Mouse (Mus musculus) embryo, embryonic 10 days (tissue): Measurements from ENCODE around the gene 1700113H08Rik.

Experiments used
- DNase-seq: peaks from one replicate; pipeline ENCODE4 v3.0.0-alpha.2; 2015; ENCODE audit warnings: low spot score

1700113H08Rik gene

GRCm38 (mm10) chr10:87059447-87059846 is 1.6 kb downstream of the 1700113H08Rik start:
- no peak for DNase-seq

DNA sequence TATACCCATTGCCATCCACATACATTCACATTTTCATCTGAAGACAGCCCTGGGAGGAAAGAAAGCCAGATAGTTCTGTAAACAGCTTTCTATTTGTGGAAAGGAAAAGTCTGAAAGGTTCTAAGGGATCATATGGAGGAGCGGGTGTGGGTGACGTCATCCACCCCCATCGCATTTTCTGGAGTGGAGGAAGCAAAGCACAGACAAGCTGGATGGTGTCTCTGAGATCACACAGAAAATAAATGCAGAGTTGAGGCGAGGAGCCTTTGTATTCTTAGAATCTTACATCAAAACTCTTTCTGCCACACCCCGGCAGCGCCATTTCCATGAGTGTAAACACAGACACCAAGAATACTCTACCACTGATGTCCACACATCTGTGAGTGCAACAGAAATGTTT is 26.4 kb downstream of the 1700113H08Rik start:
- DNase-seq, result no peak

DNA sequence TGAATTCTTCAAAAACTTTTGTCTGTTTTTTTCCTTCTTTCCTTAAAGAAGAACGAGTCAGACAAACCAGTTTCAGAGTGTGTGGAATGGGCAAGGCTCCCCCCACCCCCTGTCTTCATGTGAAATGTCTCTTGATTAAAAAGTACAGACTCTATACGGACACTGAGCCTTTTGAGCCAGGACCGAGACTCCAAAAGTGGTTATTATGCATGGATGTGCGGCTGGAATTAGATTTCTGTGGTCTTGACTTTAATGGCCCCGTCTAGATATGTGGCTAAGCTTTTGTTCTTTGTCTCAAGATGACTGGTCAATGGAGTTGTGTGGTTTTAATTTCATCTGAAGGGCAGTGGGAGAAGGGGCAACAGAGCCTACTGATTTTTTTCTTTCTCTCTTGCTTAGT is 29.8 kb downstream of the 1700113H08Rik start:
- no peak for DNase-seq

DNA sequence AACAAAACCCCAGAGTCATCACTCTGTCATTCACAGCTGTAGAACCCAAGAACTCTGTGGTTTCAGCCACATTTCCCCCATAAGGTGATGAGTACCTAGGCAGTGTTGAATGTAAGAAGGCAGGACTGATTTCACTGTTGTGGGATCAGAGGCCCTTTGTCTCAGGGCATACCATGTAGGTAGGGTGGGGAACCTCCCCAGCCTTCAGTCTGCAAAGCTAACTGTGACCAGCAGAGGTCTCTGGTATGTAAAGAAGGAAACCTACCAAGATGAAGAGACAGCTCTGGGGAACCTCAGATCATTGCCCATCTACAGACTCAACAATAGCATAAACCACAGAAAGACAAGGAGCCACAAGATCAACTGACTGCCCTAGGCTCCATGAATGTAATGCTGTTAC is 36.4 kb downstream of the 1700113H08Rik start:
- DNase-seq, result peak; percentile 62

DNA sequence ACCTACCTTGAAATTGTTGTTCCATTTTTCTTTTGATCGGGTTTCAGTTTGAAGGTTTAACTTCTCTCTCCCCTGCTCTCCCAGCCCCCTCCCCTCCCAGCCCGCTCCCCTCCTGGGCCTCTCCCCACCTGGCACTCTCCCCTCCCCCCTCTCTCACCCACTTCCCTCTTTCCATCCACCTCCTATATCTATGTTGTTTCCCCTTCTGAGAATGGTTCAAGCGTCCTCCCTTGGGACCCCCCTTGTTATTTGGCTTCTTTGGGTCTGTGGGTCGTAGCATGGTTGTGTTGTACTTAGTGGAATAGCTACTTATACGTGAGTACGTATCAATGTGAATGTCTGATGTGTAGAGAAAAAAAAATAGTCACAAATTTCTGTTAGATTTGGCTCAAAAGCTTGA is 40.9 kb downstream of the 1700113H08Rik start:
- no peak for DNase-seq

- DNase-seq, result no peak
Observed at GRCm38 (mm10) chr10:87100668-87101067, 42.8 kb downstream of the 1700113H08Rik start.

GRCm38 (mm10) chr10:87101265-87101950 is 43.6 kb downstream of the 1700113H08Rik start:
- DNase-seq, result peak; percentile 83

DNA sequence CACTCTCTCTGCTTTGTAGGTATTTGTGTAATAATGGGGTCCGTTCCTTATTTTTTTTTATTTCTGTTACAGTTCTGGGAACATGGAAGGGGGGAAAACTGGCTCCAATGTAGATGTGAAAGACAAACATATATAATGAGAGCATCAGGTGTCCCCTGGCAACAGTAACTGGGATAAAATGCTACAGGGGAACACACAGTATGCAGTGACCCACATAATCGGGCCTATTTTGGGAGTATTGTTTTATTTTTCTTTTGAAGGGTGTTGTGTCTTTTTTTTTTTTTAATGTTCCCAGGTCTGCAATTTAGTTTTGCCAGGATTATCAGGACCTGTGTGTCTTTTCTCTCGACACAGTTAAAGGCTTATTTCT is 44.1 kb downstream of the 1700113H08Rik start:
- DNase-seq, result no peak

DNA sequence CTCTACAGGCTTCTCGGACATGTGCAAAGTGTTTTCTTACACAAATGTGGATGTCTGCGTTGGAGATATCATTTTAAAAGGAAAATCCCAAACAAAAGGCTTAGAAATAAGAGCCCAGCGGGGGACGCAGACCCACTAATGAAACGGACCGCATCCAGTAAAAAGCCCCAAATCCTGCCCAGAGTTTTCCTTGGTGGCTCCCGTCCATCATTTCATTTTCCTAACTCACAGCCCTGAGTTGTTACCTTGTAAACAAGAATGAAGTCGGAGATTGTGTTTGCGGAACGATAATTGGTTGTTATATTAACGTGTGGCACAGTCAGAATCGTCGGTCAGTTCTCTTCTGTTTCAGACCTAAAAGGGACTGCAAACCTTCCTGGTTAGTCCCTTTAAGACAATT is 44.6 kb downstream of the 1700113H08Rik start:
- DNase-seq, result no peak

GRCm38 (mm10) chr10:87103286-87103685 is 45.4 kb downstream of the 1700113H08Rik start:
- DNase-seq, result no peak

- DNase-seq, result no peak
Observed at GRCm38 (mm10) chr10:87107565-87108297, 49.9 kb downstream of the 1700113H08Rik start.

DNA sequence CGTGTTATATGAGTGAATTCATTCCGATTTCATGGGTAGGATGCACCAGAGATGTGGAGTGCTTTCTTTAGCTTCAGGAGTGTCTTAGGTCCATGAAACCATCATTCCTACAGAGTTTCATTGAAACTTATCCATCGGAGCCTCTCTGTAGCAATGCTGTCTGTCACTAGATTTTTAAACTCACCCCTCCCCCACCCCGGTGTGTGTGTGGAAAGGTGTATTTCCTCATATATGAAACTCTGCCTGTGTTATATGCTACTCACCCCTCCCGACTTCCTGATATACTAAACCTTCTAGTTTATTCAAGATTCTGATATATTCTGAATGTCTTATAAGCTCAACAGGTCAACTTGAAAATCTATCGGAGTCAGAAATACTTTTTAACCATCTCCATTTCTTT is 50.5 kb downstream of the 1700113H08Rik start:
- no peak for DNase-seq

DNA sequence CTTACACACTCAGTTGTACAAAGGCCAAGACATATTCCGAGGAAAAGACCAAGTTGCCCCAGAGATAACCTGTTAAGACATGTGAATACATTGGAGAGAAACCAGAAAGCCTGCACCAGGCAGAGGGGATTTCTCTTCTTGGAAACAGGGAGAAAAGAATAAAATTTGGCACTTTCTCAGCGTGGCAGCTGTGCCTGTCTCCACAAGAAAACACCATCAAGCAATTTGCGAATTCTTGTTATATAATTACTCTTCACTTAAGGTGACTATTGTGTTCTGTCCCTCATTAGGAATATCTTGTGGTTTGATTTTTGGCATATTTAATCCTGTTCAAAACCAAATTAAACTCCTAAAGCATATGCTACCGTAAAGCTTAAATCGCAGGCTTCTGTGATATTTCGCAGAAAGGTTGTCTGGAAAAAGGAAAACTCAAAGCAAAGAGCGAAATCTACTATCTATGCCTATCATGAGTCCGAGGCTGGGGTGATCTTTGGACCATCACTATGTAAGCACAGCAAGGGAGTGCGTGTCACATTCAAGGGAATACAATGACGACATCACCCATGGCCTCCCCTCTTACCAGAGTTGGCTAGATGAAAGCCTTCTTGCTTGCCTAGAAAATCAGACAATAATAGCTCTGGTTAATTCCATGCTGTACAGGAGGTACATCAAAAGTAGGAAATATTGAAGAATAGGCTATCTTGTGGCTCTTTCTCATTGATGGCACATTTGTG is 51.4 kb downstream of the 1700113H08Rik start:
- DNase-seq, result no peak

- no peak for DNase-seq
Observed at GRCm38 (mm10) chr10:87110909-87111308, 53.1 kb downstream of the 1700113H08Rik start.

DNA sequence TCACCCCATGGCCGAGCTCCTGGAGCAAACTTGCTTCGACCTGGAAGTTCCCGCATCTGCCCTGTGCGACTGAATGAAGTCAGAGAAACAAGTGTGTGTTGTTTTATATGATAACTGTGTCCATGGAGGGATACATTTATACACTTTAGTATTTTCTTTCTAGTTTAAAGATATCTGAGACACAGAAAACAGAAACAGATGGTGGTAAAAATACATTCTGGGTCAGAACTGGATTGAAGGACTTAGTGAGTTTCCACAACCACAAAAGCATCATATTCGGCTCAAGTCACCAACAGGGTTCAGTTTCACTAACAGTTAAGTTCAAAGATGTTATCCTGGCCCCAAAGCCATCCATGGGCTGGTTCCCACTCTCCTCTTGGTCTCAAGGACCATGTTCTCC is 67.2 kb downstream of the 1700113H08Rik start:
- no peak for DNase-seq

DNA sequence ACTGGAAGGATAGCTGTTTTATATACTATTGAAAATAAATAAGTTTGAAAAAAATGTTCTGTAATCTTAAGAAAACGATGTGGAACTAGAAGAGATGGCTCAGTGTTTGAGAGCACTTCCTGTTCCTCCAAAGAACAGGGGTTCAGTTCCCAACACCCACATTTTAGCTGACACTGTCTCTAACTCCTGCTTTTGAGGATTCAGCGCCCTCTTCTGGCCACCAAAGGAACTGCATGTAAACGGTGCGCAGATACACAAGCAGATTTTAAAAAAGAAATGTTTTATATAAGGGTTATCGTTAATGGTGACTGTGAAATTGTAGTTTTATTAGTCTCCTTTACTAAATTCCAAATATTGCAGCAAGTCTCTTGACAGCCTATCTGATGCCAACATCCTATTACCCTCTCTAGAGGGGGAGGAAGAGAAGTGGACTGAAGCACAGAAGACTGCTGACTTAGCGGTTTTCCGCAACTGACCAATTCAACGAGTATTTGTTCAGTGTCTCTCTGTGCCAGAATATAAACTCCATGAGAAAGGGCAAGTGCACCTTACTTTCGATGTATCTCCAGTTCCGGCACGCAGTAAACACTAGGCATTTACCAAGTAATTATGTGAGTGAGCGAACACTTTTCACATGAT is 68.5 kb downstream of the 1700113H08Rik start:
- no peak for DNase-seq

- DNase-seq, result no peak
Observed at GRCm38 (mm10) chr10:87151050-87151449, 93.2 kb downstream of the 1700113H08Rik start.

- no peak for DNase-seq
Observed at GRCm38 (mm10) chr10:87153731-87154505, 96.1 kb downstream of the 1700113H08Rik start.

DNA sequence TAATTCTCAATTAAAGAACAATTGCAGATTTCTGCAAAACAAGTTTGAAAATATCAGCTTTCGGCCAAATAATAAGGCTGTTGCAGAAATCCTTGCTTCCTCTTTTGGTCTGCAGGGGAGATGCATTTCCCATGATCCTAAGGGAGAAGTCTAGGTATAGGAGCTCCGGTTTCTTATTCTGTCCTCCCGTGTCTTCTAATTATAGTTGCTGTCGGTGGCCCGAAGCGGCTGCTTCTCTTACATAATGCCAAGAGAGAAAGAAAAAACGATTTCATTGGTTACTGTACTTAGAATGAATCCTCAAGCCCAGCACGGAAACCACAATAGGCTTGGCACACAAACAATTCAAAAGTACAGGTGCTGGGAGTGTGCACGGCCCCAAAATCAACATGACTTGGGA is 101.9 kb downstream of the 1700113H08Rik start:
- DNase-seq, result no peak

GRCm38 (mm10) chr10:87196123-87196756 is 138.4 kb downstream of the 1700113H08Rik start:
- peak; percentile 9 for DNase-seq

- DNase-seq, result no peak
Observed at GRCm38 (mm10) chr10:87198720-87199119, 140.9 kb downstream of the 1700113H08Rik start.
